Mouse (Mus musculus) retina, adult 2 months (tissue): ENCODE results near the gene L3mbtl4.
"Not testable (repeated sequence)": the region's sequence is repeated elsewhere in the genome, so short reads cannot be mapped to it uniquely, and the experiment has no call there.

Source experiments
- DNase-seq: peaks from one replicate; pipeline ENCODE4 v3.0.0-alpha.2; 2012; ENCODE audit warnings: low read depth, low spot score

Gene L3mbtl4

GRCm38 (mm10) chr17:68388481-68388880 is 114.9 kb downstream of the L3mbtl4 start:
- no peak for DNase-seq

- DNase-seq, result no peak
Measured at GRCm38 (mm10) chr17:68405993-68406392, 132.4 kb downstream of the L3mbtl4 start.

GRCm38 (mm10) chr17:68407121-68407520 is 133.5 kb downstream of the L3mbtl4 start:
- not testable (repeated sequence) for DNase-seq

GRCm38 (mm10) chr17:68422663-68423498 is 149.3 kb downstream of the L3mbtl4 start:
- DNase-seq, result no peak

GRCm38 (mm10) chr17:68433576-68433975 is 160.0 kb downstream of the L3mbtl4 start:
- no peak for DNase-seq

- DNase-seq, result no peak
Measured at GRCm38 (mm10) chr17:68450921-68451320, 177.3 kb downstream of the L3mbtl4 start.

GRCm38 (mm10) chr17:68461471-68461870 is 187.9 kb downstream of the L3mbtl4 start:
- DNase-seq, result no peak

- no peak for DNase-seq
Measured at GRCm38 (mm10) chr17:68467311-68467710, 193.7 kb downstream of the L3mbtl4 start.

GRCm38 (mm10) chr17:68490065-68490691 is 216.6 kb downstream of the L3mbtl4 start:
- no peak for DNase-seq

GRCm38 (mm10) chr17:68492231-68492630 is 218.6 kb downstream of the L3mbtl4 start:
- DNase-seq, result no peak

GRCm38 (mm10) chr17:68502998-68503397 is 229.4 kb downstream of the L3mbtl4 start:
- DNase-seq, result not testable (repeated sequence)

GRCm38 (mm10) chr17:68559698-68560097 is 286.1 kb downstream of the L3mbtl4 start:
- DNase-seq, result no peak

- no peak for DNase-seq
Measured at GRCm38 (mm10) chr17:68560264-68560663, 286.7 kb downstream of the L3mbtl4 start.

- no peak for DNase-seq
Measured at GRCm38 (mm10) chr17:68571806-68572205, 298.2 kb downstream of the L3mbtl4 start.

- no peak for DNase-seq
Measured at GRCm38 (mm10) chr17:68585195-68585594, 311.6 kb downstream of the L3mbtl4 start.

GRCm38 (mm10) chr17:68591619-68592018 is 318.0 kb downstream of the L3mbtl4 start:
- DNase-seq, result no peak

GRCm38 (mm10) chr17:68602744-68603143 is 329.1 kb downstream of the L3mbtl4 start:
- DNase-seq, result no peak

GRCm38 (mm10) chr17:68607691-68608090 is 334.1 kb downstream of the L3mbtl4 start:
- no peak for DNase-seq

GRCm38 (mm10) chr17:68611247-68611646 is 337.6 kb downstream of the L3mbtl4 start:
- no peak for DNase-seq

- DNase-seq, result no peak
Measured at GRCm38 (mm10) chr17:68625281-68625680, 351.7 kb downstream of the L3mbtl4 start.

GRCm38 (mm10) chr17:68629631-68630426 is 356.2 kb downstream of the L3mbtl4 start:
- DNase-seq, result no peak

GRCm38 (mm10) chr17:68631396-68631795 is 357.8 kb downstream of the L3mbtl4 start:
- no peak for DNase-seq
